Mouse (Mus musculus) forebrain, embryonic 13.5 days (tissue): ENCODE results near the gene Gramd4. TPM values are rescaled to one million over a fixed set of nuclear protein-coding genes. Genes with fewer than 3 reads are reported as not detected.
A peak's percentile ranks its signal among the peaks of the same experiment; 100 is the strongest.
"Not testable (repeated sequence)": the region's sequence is repeated elsewhere in the genome, so short reads cannot be mapped to it uniquely, and the experiment has no call there.

Experiments
- ATAC-seq: fragments of 200-750 bp; cut with Nextera tagmentation; 2 replicates; pipeline ENCODE4 v1.8.0; 2017
- H3K27ac ChIP-seq: fragments of 300-500 bp; sonication (generic); 2 replicates; pipeline ENCODE4 v1.5.1; 2015; ENCODE audit warnings: inconsistent platforms, mild to moderate bottlenecking, moderate library complexity
- H3K27me3 ChIP-seq: fragments of 300-500 bp; sonication (generic); 2 replicates; pipeline ENCODE4 v1.6.1; 2015; ENCODE audit warnings: mild to moderate bottlenecking, inconsistent platforms
- H3K36me3 ChIP-seq: fragments of 300-500 bp; sonication (generic); 2 replicates; pipeline ENCODE4 v1.6.1; 2015; ENCODE audit warnings: mild to moderate bottlenecking, inconsistent platforms; ENCODE audit not compliant: poor library complexity, severe bottlenecking
- H3K4me1 ChIP-seq: fragments of 300-500 bp; sonication (generic); 2 replicates; pipeline ENCODE4 v1.6.1; 2015; ENCODE audit warnings: inconsistent platforms
- H3K4me2 ChIP-seq: fragments of 300-500 bp; sonication (generic); 2 replicates; pipeline ENCODE4 v1.6.1; 2015; ENCODE audit warnings: inconsistent platforms, mild to moderate bottlenecking, moderate library complexity
- H3K4me3 ChIP-seq: fragments of 300-500 bp; sonication (generic); 2 replicates; pipeline ENCODE4 v1.5.1; 2015; ENCODE audit warnings: mild to moderate bottlenecking, inconsistent platforms
- H3K9ac ChIP-seq: fragments of 300-500 bp; sonication (generic); 2 replicates; pipeline ENCODE4 v1.6.1; 2015; ENCODE audit warnings: mild to moderate bottlenecking, inconsistent platforms
- H3K9me3 ChIP-seq: fragments of 300-500 bp; sonication (generic); replicated peaks from 2 replicates; pipeline ENCODE4 v1.6.1; 2016; ENCODE audit warnings: inconsistent platforms
- WGBS: fragments of 180-500 bp; shearing (Covaris S2); methylation state at CpG from one replicate; pipeline ENCODE4 v1.1.7; 2015; 5-methylcytosine and 5-hydroxymethylcytosine counted together
- polyA plus RNA-seq: library from polyadenylated mRNA; unstranded; fragments of >200 nt; fragmentation: Nextera tagmentation; extraction: Ambion mirVana; gene quantifications from 2 replicates; pipeline ENCODE4 v1.2.1, GENCODE M21; 2015

Gene Gramd4
- polyA plus RNA-seq, 1 experiment from 2014 or later, result 31.6 TPM

- H3K27me3 ChIP-seq, H3K4me2 ChIP-seq, H3K4me3 ChIP-seq, H3K9me3 ChIP-seq, ATAC-seq, H3K9ac ChIP-seq, H3K27ac ChIP-seq: not testable (repeated sequence)
- 99% methylated on average over 5 of the region's 5 CpGs for WGBS
- Histone ChIP-seq H3K4me1 (peaks cover 12% of the 10 kb centered on the region), H3K36me3 (peaks cover 63% of the 10 kb centered on the region)
These were observed 39.1 kb downstream of the Gramd4 start for GRCm38 (mm10) chr15:86096604-86097020.

GRCm38 (mm10) chr15:86097871-86098270, 40.4 kb downstream of the Gramd4 start:
- Histone ChIP-seq H3K4me2 (no peak overlapping the region), H3K4me1 (peaks cover 7% of the 10 kb centered on the region), H3K36me3 (peaks cover 66% of the 10 kb centered on the region), H3K27ac (no peak overlapping the region), H3K4me3 (no peak overlapping the region), H3K9me3 (no peaks in the 10 kb centered on the region), H3K27me3 (no peaks in the 10 kb centered on the region), H3K9ac (peak overlapping the region; percentile 16; the same call in 1 of the 2 replicates)
- 27% methylated on average over 2 of the region's 2 CpGs for WGBS
- ATAC-seq, result no peak

GRCm38 (mm10) chr15:86101585-86101984, 44.1 kb downstream of the Gramd4 start:
- Histone ChIP-seq H3K27me3 (no peaks in the 10 kb centered on the region), H3K9me3 (no peaks in the 10 kb centered on the region), H3K9ac (no peak overlapping the region), H3K4me1 (peaks cover 7% of the 10 kb centered on the region), H3K36me3 (peaks cover 64% of the 10 kb centered on the region), H3K4me2 (no peak overlapping the region), H3K27ac (no peak overlapping the region), H3K4me3 (no peak overlapping the region)
- ATAC-seq, result no peak
- WGBS, result 88% methylated on average over 9 of the region's 9 CpGs

GRCm38 (mm10) chr15:86102308-86102707, 44.8 kb downstream of the Gramd4 start:
- Histone ChIP-seq H3K4me3 (no peak overlapping the region), H3K9me3 (no peaks in the 10 kb centered on the region), H3K27ac (no peak overlapping the region), H3K4me2 (no peak overlapping the region), H3K9ac (no peak overlapping the region), H3K36me3 (peaks cover 65% of the 10 kb centered on the region), H3K27me3 (no peaks in the 10 kb centered on the region), H3K4me1 (peaks cover 7% of the 10 kb centered on the region)
- WGBS, result 92% methylated on average over 15 of the region's 15 CpGs
- no peak for ATAC-seq

- no peaks in the 10 kb centered on the region for H3K9me3 ChIP-seq
- H3K9ac ChIP-seq, result no peak overlapping the region
- no peak overlapping the region for H3K27ac ChIP-seq
- peaks cover 53% of the 10 kb centered on the region for H3K36me3 ChIP-seq
- peaks cover 16% of the 10 kb centered on the region for H3K4me1 ChIP-seq
- ATAC-seq, result no peak
- no peak overlapping the region for H3K4me2 ChIP-seq
- no peak overlapping the region for H3K4me3 ChIP-seq
- no peaks in the 10 kb centered on the region for H3K27me3 ChIP-seq
- 94% methylated on average over 19 of the region's 19 CpGs for WGBS
These were observed 47.2 kb downstream of the Gramd4 start for GRCm38 (mm10) chr15:86104401-86105344.

GRCm38 (mm10) chr15:86105345-86105697, 47.8 kb downstream of the Gramd4 start:
- H3K27me3 ChIP-seq, result no peaks in the 10 kb centered on the region
- no peak overlapping the region for H3K9ac ChIP-seq
- no peak overlapping the region for H3K4me2 ChIP-seq
- H3K9me3 ChIP-seq, result no peaks in the 10 kb centered on the region
- WGBS, result 86% methylated on average over 7 of the region's 7 CpGs
- no peak overlapping the region for H3K27ac ChIP-seq
- peaks cover 22% of the 10 kb centered on the region for H3K4me1 ChIP-seq
- ATAC-seq, result no peak
- H3K36me3 ChIP-seq, result peaks cover 53% of the 10 kb centered on the region
- H3K4me3 ChIP-seq, result no peak overlapping the region

GRCm38 (mm10) chr15:86105751-86106150, 48.3 kb downstream of the Gramd4 start:
- Histone ChIP-seq H3K9ac (no peak overlapping the region), H3K36me3 (peaks cover 49% of the 10 kb centered on the region), H3K27me3 (no peaks in the 10 kb centered on the region), H3K4me3 (no peak overlapping the region), H3K9me3 (no peaks in the 10 kb centered on the region), H3K4me1 (peaks cover 26% of the 10 kb centered on the region), H3K27ac (no peak overlapping the region), H3K4me2 (no peak overlapping the region)
- no peak for ATAC-seq
- WGBS, result 56% methylated on average over 6 of the region's 6 CpGs

- no peak overlapping the region for H3K4me2 ChIP-seq
- H3K9ac ChIP-seq, result 0 out of 2 replicates have a peak overlapping the region, but pooled peaks have one; percentile 34
- peaks cover 27% of the 10 kb centered on the region for H3K36me3 ChIP-seq
- H3K9me3 ChIP-seq, result no peaks in the 10 kb centered on the region
- H3K27me3 ChIP-seq, result no peaks in the 10 kb centered on the region
- ATAC-seq, result no peak
- peaks cover 45% of the 10 kb centered on the region for H3K4me1 ChIP-seq
- no peak overlapping the region for H3K27ac ChIP-seq
- WGBS, result 87% methylated on average over 11 of the region's 11 CpGs
- H3K4me3 ChIP-seq, result no peak overlapping the region
These were observed 50.5 kb downstream of the Gramd4 start for GRCm38 (mm10) chr15:86107831-86108471.

- Histone ChIP-seq H3K36me3 (peaks cover 14% of the 10 kb centered on the region), H3K27ac (peak overlapping the region; percentile 8; the same call in 1 of the 2 replicates), H3K9me3 (no peaks in the 10 kb centered on the region), H3K4me1 (peaks cover 54% of the 10 kb centered on the region), H3K4me2 (no peak overlapping the region), H3K4me3 (no peak overlapping the region), H3K9ac (no peak overlapping the region), H3K27me3 (no peaks in the 10 kb centered on the region)
- 90% methylated on average over 7 of the region's 7 CpGs for WGBS
- no peak for ATAC-seq
These were observed 51.8 kb downstream of the Gramd4 start for GRCm38 (mm10) chr15:86109245-86109644.

GRCm38 (mm10) chr15:86109650-86110211, 52.2 kb downstream of the Gramd4 start:
- Histone ChIP-seq H3K36me3 (peaks cover 10% of the 10 kb centered on the region; the same call in 1 of the 2 replicates), H3K9me3 (no peaks in the 10 kb centered on the region), H3K4me2 (no peak overlapping the region), H3K4me3 (no peak overlapping the region), H3K4me1 (peaks cover 54% of the 10 kb centered on the region), H3K9ac (no peak overlapping the region), H3K27me3 (no peaks in the 10 kb centered on the region), H3K27ac (peak overlapping the region; percentile 8; the same call in 1 of the 2 replicates)
- no peak for ATAC-seq
- 85% methylated on average over 8 of the region's 8 CpGs for WGBS

- no peaks in the 10 kb centered on the region for H3K27me3 ChIP-seq
- H3K4me2 ChIP-seq, result no peak overlapping the region
- no peaks in the 10 kb centered on the region for H3K9me3 ChIP-seq
- no peak overlapping the region for H3K9ac ChIP-seq
- no peak for ATAC-seq
- peak overlapping the region; percentile 1; the same call in 1 of the 2 replicates for H3K27ac ChIP-seq
- H3K4me3 ChIP-seq, result no peak overlapping the region
- WGBS, result 66% methylated on average over 10 of the region's 10 CpGs
- H3K36me3 ChIP-seq, result peaks cover 4% of the 10 kb centered on the region; the same call in 1 of the 2 replicates
- peaks cover 54% of the 10 kb centered on the region for H3K4me1 ChIP-seq
These were observed 53.0 kb downstream of the Gramd4 start for GRCm38 (mm10) chr15:86110361-86111103.
